Mouse (Mus musculus) ovary, postnatal 36 days (tissue): ENCODE measurements around the gene Cuedc2.

Experiments
- DNase-seq: peaks from one replicate; pipeline ENCODE4 v3.0.0; 2022; ENCODE audit warnings: low spot score, mixed read lengths

The Cuedc2 gene

DNA sequence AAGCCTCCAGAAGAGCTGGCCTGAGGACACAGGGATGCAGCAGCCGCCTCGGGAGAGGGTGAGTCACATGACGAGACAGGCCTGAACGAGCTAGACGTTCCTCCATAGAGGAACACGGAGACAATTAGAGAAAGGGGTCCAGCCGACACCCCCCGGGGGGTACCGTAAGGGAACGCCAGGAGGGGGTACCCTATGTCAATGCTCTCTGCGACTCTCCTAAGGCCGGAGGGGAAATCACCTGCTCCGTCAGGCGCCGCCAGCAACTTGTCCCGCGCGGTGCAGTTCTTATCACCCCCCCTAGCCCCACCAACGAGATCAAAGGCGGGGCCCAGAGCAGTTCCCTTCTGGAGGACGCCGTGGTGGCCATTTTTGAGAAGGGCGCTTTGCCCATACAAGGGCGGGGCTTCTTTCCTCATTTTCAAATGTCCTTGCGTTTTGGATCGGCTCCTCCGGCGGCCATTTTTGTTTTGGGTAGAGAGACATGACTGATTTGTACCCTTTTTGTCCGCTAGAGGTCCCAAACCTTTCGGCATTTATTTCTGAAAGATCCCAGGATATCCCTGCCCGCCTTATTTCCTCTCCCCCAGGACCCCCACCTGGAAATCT is at the start of gene Cuedc2:
Gene Cuedc2 (minus strand): TSS at position 372 of the 606 bp plus-strand sequence.
- DNase-seq: peak; percentile 95

DNA sequence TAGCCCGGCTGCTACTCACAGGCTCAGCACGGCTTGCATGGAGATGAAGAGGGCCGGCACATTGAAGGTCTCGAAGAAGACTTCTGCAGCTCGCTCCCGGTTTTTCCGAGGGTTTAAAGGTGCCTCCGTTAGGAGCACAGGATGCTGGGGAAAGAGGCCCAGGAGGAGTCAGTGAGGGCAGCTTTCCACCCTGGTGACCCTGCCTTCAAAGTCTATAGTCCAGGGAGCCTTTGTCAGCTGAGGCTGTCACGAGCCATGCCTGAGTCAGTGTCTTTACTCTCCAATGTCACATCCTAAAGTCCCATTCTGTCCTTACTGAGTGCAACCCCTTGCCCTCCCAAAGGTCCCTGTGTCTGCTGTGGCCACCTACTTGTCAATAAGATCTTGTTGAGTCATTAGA is 43.8 kb upstream of the Cuedc2 start:
- DNase-seq: no peak

DNA sequence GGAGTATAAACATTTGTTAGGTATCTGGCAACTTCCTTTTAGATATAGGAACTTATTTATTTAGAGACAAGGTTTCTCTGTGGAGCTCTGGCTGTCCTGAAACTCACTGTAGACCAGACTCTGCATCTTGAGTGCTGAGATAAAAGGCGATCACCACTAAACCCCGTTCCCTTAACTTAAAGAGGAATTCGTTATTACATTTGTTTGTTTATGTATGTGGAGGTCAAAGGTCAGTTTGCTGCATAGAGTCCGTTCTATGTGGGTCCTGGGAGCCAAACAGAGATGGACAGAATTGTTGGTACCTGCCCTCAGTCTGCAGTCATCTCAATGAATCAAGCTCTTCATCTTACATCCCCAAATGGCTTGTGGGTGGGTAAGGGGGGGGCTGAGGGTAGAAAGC is 37.4 kb upstream of the Cuedc2 start:
- no peak for DNase-seq

DNA sequence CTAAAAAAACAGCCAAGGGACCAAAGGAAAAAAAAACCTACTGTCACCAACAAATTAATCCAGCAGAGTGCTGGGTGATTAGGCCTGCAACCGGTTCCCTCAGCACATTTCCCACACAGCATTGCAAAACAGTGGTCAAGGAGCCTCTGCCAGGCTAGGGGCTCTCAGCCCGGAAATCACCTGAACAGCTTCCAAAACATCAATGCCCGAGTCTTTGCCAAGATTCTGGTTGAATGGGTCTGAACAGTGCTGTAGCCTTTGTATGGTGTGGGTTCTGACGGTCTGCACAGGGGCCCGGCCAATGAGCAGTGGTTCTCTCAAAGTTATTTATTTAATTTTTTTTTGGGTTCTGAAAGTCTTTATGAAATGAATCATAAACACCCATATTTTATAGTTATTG is 37.0 kb upstream of the Cuedc2 start:
- peak; percentile 29 for DNase-seq

DNA sequence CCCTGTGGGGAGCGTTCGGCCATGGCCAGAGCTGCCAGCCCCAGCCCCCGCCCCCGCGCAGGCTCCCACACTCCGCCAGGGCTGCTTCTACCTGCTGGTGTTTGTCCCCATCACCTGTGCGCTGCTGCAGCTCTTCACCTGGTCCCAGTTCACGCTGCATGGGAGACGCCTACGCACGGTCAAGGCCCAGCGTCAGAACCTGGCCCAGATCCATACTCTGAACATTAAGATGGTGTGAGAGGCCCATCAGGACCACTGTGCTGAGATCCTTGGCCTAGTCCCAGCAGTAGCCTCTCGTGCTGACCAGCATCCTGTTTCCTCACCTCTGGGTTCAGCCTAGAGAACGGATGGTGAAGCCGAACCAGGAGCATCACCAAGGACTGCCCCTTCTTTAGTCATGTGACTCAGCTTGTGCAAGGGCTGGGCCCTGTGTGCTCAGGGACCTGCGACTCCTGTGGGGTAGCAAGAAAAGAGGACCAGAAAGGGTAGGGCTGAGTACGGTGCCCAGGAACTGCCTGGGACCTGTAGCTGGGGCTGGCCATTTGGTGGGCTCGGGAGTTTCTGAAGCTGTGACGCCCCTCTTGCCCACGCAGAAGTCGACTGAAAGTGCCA is 36.1 kb upstream of the Cuedc2 start:
- DNase-seq: no peak

DNA sequence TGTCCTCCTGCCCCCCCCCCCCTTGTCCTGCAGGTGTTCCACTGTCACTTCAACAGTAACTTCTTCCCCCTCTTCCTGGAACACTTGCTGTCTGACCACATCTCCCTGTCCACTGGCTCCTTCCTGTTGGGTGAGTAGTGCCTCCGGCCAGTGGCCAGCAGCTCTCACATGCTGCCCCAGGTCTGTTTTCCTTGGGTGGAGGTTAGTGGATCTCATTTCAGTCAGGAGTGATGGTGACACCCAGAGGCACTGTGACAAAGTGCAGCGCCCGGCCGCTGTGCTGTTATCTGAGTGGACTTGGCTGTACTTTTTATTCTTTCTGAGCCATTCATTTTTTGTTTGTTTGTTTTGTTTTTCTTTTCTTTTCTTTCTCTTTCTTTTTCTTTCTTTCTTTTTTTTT is 30.7 kb upstream of the Cuedc2 start:
- DNase-seq: peak; percentile 61

DNA sequence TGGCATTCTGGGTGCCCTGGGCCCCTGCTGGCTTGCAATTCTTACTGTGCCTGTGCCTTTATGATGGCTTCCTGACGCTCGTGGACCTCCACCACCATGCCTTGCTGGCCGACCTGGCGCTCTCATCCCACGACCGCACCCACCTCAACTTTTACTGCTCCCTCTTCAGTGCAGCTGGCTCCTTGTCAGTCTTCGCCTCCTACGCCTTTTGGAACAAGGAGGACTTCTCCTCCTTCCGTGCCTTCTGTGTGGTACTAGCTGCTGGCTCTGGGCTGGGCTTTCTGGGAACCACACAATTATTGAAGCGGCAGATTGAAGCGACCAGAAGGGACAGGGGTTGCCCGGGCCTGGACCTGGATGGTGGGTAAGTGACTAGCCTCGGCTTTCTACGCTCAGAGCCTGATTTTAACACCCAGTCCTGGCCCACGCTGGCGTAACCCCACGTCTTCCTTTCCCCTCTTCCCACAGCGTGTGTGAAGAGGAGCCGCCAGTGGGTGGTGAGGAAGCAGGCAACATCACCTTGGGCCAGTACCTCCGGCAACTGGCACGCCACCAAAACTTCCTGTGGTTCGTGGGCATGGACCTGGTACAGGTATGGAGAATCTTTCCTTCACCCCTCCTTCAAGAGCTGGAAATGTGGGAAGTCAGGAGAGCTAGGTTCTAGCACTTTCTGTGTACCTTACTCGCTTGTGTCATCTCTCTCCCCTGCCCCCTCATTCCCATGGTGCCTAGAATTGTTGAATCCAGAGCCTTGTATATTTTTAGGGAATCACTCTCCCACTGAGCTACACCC is 29.5 kb upstream of the Cuedc2 start:
- no peak for DNase-seq

DNA sequence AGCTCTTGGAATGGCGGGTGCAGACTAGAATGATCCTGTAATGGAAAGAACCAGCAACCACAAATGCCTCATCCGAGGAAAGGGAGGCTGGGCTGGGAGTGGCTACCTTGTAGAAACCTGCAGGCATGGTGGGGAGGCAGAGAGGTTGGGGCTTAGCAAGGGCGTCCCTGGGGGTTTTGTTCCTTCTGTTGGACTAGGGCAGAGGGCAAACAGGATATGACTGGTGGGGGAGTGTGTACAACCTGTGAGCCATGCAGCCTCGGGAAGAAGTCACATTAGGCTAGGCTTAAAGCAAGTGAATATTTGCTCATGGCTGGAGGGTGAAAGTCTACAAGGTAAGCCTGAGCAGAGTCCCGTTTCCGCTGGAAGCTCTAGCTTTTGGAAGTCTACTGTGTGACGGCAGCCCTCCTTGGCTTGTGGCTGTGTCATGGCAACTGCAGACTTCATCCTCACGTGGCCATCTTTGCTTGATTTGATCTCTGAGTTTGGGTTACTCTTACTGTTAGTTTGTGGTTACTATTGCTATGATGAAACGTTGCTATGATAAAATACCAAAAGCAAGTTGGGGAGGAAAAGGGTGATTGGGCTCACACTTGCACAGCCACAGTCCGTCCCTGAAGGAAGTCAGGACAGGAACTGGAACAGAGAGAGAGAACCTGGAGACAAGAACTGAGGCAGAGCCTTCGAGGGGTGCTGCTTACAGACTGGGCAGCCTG is 24.9 kb upstream of the Cuedc2 start:
- DNase-seq: no peak

DNA sequence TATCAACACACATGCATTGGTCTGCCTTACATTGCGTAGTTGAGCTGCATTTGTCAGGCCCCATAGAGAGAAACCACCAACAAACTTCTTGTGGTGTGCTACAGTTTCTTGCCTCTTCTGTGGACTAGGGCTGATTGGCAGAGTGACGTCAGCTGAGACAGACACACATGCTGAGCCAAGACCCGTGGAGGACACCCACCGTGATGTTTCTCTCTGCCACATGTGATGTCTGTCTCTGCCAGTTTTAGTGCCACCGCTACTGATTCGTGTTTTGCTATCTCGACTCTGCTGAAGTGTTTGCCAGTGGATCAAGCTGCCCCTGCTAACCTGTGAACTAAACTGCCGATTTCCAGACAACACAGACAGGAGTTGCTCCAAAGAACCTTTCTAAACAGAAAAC is 23.6 kb upstream of the Cuedc2 start:
- DNase-seq: no peak

DNA sequence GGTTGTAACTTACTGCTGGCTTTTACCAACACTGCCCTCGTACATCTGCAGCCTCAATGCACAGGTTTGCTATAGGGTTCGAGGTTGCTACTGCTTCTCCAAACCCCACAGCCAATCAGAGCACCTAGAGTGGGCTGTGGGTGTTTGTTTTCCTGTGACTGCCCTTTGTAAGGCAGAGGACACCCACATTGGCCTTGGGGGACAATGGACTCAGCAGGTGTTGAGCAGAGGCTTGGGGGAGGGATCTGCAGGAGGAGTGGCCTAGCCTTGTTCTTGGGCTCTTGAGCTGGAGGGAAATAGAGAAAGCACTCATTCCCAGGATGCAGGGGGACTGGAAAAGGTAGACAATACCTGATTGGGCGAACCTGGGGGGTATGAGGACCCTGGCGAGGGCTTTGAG is 19.9 kb upstream of the Cuedc2 start:
- DNase-seq: no peak

DNA sequence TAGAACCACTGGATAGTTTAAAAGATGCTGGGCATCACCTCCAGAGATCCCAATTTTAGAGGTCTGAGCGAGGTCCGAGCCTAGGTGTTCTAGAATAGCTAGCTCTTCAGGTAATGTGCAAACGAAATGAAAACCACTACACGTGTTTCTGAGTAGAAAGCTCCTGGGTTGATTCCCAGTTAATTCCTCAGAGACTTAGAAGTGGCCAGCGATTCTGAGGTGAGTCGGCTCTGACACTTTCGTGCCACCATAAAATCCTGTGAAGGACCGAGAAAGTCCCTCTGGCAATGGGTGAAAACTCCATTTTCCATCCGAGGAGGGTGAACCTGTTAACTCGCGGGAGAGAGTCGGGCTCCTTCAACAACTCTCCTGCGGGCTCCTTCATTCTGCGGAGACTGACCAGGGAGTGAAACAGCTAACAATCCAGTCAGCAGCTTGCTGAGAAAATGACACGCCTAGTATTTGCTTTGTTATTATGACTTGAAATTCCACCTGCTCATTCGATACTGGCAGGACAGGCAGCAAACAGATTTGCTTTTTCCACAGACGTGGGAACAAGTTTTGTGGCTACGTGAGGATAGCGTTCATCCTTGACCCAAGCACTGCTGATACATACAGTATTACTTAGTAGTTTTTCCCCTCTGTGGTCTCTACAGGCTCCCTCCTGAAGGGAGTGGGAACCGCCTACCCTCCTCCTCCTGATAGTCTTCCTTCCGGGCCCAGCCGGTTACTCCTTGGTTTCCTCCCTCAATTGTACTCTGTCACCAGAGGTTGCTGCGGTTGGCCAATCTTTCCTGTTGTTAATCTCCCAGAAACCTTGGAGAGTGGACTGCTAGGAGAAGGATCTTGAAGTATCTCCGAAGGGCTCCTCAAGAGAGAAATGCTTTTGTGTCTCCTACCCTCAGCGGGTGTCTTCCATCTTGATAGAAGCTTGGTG is 19.1 kb upstream of the Cuedc2 start:
- no peak for DNase-seq

DNA sequence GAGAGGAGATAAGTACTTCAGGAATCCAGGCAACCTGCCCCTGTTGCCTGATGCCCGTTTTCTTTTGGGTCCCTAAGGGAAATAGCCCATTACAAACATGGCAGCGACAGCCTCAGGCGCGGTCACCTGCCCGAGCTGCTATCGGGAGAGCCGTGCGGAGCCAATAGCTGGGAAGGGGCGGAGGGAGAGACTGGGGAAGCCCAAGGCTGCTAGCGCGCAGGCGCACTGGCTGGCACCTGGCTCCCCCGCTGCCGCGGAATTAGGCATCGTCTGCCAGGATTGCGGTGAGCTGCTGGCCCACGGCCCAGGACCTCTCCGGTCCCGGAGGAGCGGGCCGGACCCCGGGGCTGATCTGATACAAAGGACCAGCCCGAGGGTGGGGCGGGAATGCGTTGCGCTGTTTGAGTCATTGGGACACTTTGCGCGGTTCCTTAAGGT is 18.2 kb upstream of the Cuedc2 start:
- peak; percentile 87 for DNase-seq

DNA sequence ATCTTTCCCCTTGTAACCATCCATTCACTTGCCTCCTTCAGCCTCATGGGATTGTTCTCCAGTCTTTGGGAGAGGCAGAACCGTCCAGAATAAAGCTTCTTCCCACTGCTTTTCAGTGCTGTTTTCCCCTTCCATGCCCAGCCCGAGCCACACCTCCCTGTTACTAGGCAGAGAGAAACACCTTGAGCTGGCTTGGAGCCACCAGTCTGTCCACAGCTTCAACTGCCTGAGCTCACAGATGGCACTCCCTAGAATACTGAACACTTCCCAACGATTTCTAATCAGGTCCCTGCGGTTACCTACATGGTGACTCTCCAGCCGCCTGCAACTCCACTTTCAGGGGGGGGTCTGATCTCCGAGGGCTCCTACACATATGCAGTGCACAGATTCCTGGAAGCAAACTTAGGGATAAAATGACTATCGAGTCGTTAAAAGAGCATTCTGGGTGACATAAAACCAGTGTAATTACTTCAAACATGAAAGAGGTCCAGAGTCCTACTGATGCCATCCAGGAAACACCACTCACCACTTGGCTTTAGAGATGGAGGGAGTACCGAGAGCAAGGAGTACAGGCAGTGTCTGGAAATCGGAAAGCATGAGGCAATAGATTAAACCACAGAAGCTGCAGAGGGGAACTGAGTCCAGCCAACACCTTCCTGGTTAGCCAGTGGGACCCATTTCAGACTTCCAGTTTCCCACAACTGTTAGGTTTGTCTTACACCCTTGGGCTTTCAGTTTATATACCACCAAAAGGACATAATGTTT is 11.8 kb upstream of the Cuedc2 start, which contains the start of gene 2310034G01Rik:
Gene 2310034G01Rik (minus strand): TSS at position 135 of the 765 bp plus-strand sequence.
- DNase-seq: no peak

DNA sequence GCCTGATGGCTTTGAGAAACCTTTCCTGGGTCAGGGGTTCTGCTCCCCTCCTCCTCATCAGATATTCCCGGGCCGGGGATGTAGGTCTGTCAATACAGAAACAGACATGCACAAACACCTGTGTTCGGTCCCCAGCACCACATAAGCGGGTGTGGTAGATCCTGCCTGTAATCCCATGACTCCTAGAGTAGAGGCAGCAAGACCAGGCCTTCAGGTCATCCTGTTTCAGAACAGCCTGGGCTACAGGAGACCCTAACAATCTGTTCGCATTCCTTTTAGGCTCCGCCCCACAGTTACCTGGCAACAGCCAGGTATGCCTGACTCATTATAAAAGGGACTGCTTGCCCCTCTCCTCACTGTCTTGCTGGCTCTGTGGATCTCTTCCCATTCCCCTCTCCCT is 11.0 kb upstream of the Cuedc2 start:
- no peak for DNase-seq

DNA sequence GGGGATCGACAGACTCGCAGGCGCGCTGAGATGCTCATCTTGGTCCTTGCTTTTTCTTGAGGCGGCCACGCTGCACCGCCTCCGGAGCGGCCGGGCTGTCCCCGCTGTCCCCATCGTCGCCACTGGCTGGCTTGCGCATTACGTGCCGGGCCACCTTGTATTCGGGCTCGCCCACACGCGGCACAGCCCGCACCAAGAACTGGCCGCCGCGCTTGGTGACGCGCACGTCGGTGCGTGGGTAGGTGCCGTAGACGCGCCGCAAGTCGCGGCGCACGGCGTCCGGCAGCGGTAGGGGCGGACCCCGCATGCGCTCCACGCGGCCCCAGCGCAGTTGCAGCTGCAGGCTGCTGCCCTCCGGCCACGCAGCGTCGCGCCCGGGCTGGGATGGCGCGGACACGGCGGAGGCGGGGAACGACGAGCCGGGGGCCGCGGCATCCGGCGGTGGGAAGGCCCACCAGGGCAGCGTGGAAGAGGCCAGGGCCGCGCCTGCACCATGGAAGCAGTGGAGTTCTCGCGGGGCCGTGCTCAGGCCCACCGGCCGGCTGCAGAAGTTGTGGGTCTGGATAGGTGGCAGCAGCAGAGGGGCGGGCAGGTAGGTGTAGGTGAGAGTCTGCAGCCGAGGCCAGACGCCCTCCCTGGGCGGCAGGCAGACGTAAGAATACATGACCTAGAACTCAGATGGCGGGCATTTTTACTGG is 10.4 kb upstream of the Cuedc2 start:
- peak; percentile 82 for DNase-seq

DNA sequence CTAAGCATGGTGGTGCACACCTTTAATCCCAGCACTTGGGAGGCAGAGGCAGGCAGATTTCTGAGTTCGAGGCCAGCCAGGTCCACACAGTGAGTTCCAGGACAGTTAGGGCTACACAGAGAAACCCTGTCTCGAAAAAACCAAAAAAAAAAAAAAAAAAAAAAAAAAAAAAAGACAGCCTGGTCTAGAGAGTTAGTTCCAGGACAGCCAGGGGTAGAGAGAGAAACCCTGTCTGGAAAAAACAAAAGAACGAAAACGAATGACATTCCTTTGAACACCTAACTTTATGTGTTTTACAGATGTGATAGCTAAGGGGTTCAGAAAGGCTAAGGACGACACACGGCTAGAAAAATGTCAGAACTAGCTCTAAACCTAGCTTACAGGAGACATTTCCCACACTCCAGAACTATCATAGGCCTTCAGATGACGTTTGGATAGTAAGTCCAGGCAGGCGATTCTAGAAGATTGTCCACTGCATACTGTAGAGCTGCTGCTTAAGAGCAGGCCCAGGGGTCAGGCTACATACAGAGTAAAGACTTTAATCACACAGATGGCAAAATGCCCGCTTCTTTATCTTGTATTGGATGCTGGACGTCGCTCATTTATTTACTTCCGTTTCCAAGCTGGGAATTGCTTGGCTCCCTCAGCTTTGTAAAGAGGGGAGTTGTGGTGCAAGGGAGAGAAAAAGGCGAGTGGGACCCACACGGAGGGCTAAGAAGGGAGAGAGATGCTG is 9.6 kb upstream of the Cuedc2 start:
- no peak for DNase-seq

DNA sequence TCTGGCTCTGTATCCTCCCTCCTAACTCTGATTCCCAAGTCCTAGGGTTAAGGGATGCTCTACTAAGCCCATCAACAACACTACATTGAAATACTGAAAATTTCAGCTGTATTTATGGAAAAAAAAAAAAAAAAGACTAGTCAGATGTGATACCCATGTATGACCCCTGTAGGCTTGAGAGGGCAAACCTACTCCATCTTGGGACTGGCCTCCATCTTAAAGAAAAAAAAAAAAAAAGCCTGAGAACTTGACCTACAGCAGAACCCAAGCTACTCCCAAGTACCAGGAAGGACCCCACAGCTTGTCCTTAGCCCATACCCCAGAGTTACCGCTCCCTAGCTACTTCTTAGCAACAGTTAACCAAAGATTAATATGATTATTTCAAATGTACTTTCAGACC is 8.6 kb upstream of the Cuedc2 start:
- no peak for DNase-seq

DNA sequence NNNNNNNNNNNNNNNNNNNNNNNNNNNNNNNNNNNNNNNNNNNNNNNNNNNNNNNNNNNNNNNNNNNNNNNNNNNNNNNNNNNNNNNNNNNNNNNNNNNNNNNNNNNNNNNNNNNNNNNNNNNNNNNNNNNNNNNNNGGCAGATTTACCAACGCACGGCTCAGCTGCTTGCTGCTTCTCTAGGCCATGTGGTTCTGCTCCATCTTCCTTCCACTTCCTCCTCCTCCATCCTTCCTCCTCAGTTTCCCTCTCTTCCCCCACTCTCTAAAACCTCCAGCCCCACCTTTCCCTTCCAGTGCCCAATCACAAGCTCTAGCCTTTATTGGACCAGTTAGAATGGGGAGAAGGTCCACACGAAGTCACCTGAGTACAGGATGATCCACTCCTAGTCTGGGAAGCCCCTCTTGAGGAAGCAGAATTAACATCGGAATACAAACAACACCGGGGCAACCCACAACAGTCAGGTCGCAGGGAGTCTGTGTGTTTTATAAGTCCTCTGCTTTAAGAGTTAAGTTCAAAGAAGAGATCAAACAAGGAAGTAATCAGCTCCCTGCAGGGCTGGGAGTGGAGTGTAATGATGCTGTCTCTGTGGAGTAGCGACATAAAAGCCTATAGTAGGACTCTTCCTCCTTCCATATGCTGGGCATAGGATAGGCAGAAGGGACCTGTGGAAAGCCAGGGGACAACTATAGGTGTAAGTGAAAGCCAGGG is 6.4 kb upstream of the Cuedc2 start:
- DNase-seq: no peak
